Mouse (Mus musculus) embryo, embryonic 11.5 days (tissue): ENCODE measurements around the gene Ice2.

Source experiments
- DNase-seq: peaks from one replicate; pipeline ENCODE4 v3.0.0-alpha.2; 2012; ENCODE audit warnings: low read depth, low spot score

Gene Ice2

DNA sequence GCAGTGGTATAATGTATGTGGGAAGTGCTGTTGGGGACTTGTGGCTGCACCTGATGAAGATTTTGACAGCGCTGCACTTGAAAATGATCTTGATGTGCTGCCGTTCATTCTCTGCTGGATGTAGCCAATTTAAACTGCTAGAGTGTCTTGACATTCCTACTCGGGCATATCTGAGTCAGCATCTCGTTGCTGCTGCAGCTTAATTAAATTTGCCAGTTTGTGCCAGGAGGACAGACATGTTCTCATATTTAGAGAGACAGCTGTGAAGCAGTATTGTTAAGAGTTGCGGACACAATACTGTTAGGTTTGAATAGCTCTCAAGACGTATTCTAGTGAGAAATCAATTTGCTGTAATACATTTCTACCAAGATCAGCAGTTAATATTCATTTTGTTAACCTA, 7.0 kb downstream of the Ice2 start:
- no peak for DNase-seq

DNA sequence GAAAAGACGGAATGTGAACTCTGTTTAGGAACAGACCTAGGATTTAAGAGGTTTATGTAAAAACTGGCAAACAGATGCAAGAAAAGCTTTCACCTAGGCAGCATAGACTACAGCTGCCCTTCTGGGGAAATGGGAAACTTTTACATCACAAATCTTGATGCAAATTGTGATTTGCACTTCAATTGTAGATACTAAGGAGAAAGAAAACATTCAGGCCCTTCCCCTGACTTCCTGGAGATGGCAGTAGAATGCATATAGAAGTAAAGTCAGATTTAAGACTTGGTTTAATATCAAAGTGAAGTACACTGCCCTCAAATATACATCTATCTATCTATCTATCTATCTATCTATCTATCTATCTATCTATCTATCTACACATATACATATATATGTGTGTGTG, 21.8 kb downstream of the Ice2 start:
- no peak for DNase-seq

DNA sequence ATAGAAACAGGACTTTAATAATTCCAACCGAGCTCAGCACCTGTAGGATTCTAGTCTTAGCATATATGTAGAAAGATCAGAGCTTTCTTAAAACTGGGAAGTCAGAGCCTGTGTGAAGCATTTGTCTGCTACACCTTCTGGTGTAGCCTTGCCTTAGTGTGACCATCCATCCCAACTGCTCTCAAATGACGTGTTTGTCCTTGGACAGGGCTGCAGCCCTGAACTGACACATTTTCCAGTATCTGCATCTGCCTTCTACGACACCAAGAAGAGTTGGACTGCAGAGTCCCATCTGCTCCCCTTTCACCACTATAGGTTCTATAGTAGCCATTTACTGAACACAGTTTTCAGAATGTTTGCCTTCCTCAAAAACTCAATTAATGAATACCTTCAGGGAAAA, 32.8 kb downstream of the Ice2 start:
- no peak for DNase-seq

DNA sequence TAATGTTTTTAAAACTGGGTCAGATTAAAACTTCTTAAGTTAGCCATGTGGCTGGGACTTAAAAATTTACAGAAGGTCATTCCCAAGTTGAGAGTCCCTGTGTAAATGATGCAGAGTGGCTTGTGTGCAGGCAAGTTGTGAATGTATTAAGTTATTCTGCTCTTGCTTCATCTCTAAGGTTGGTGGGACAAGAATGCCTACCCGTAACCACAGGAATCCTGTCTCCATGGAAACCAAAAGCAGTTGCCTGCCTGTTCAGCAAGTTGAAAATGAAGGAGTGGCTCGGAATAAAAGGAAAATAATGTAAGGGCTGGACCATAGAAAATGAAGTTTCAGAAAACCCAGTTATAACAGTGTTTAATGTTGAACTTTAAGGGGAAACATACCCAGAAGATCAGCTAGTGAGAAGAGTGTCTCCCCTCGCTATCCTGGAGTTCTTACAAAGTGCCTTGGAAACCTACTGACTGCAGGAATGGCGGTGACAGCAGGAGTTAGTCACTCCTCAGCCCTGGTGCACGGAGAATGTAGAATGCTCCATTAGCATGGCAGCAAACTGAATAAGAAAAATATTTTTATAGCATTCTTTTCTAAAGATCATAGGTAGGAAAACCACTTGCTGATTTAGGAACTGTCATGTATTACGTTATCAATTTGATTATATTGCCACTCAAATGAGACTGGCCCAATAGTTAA, 34.3 kb downstream of the Ice2 start:
- DNase-seq: no peak

DNA sequence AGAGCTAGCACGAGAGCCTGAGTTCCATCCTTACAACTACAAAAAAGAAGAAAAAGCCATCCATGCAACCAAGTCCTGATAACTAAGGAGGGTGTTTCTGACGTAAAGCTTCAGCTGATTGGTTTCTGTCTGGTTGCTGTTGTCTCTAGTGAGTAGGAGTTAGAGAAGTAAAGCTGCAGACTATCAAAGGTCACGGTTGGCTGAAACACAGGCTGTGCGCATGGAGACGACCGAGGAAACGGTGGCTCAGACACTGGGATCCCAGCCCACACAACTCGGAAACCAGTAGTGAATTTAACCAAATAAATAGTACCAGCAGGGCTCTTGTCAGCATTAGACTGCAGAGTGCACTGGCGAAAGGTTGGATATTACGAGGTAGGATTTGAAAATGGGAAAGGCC, 37.5 kb downstream of the Ice2 start:
- no peak for DNase-seq

DNA sequence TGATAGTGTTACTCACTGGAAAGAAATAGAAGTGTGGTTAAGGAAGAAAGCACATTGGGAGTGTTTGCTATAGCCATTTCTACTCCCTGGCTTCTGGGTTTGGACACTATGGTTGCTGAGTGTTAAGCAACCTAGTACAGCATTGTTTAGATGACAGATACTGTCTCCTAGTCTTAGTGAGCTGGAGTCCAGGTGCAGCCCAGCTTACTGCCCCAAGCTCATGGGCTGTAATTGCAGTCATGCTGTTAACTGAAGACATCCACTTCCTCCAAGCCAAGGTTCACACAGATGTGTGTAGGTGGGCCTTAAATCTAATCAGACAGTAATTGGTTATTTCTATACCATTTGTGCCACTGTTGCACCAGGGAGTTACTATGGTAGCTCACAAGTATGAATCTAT, 38.0 kb downstream of the Ice2 start:
- no peak for DNase-seq

DNA sequence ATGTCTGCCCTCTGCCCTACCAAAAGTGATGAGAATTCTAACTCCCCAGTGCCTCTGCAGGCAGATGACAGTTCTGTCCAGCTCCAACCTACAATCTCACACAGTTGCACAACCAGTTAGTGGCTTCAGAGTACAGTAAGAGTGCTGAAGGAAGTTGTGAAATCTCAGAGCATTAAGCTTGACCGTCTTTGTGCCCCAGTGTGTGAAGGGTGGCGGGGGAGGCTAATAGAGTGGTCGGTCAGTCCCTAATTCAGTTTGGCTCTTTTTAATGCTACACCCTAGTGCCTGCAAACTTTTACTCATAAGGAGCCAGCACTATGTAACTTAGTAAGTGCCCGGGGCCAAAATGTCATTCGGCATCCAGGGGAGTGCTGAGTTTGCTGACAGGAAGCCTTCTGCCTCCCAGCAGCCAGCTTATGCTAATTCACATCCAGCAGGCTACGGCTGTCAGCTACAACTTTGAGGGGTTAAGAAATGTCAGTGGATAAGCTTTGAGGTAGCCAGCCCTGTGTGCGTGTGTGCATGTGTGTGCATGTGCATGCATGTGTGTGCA, 42.2 kb downstream of the Ice2 start:
- no peak for DNase-seq

DNA sequence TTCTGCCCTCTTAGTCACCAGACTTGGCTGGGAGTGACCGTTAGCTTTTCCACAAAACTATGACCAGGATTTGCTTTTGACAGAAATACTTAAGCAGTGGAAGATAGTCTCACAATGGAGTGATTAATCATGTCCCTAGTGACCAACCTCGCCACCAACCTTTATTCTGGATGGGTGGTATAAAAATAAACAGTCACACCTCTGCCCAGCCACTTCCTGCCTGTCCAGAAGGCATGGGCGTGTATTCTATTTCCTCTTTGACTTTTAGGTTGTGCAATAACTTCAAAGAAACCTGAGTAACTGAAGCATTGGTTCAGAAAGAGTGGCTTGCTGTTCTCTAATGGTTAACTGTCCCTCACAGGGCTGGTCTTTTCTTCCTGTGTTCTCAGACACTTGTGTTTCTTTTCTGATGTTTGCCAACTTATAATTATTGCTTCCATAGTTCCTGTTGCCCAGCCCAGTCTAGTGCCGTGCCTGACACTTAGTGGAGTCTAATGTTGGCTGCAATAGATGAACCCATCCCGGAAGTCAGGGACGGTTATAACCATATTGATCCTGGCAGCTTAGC, 44.8 kb downstream of the Ice2 start:
- DNase-seq: no peak

DNA sequence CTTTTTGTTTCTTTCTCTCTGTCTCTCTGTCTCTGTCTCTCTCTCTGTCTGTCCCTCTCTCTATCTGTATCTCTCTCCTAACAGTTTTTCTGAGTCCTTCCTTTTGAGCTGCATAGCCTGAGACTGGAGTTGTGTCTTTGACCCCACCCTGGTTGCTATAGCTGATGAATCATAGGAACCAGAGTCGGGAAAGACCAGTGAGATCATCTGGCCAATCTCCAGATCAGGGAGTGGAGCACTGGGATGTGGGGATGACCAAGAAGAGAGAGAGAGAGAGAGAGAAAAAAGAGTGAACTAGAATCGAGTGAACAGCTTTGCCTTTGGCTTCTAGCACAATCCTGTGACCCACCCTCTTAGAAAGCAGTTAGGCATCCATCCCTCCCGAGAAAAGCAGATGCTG, 45.5 kb downstream of the Ice2 start:
- no peak for DNase-seq

DNA sequence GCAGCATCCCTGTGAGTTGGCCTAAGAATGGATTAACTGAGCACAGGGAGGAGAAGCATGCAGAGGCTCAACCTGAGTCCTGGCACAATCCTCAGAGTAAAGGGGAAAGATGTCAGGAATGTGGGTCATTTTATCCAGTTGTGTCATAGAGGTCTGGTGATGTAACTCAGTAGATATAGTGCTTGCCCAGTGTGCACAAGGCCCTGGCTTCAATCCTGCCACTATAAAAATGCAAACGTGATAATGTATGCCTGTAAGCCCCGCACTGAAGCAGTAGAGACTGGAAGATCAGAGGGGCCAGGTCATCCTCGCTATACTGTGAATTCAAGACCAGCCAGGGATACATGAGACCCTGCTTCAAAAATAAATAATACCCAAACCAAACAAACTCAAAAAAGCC, 51.1 kb downstream of the Ice2 start:
- DNase-seq: no peak

DNA sequence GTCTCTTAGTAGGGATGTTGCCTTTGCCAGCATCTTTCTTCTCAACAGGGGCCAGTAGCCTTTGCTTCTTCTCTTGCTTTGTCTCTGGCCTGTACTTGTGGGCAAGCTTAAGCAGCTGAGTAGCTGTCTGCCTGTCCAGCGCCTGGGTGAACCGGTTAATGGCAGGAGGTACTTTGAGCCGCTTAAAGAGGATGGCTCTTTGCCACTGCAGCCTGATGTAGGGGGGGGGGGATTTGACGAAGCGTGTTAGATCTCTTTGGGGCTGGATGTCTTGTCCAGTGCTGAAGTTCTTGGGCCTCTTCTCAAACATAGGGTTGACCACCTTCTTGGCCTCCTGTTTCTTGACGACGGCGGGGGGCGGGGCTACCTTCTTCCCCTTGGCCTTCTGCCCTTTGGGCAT, 52.9 kb downstream of the Ice2 start:
- DNase-seq: no peak

DNA sequence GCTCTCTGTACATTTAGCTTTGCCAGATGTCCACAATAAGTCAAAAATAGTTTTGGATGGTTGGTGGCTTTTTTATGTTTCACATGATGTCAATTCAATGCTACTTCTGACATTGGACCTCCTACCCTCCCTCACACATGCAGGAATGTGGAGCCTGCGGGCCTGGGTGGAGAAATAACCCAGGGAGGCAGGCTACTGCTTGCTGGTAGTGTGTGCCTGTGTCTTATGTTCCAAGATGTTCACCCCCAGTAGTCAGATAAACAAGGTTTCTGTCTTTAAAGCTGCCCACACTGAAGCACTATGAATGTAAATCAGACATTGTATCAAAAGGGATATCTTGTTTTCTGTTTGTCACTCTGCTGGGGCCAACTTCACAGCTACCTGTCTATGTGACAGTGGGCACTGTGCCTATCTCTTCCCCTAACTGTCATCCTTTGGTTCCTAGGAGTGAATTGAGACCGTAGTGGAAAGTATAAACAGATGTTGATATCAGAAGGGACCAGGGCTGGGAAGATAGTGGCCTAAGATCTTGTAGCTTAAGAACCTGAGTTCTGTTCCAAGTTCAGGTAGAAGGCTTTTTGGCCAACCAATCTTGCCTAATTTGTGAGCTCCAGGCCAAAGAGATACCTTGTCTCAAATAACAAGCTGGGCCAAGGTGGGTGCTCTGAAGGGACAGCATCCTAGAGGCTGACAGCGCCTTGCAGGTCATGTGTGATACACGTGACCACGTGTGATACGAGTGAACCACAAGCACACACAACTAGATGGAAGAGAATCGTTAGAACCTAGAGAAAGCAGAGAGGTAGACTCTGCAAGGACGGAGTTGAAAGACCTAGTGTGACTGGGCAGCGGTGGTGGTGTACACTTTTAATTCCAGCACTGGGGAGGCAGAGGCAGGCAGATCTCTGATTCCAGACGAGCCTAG, 54.4 kb downstream of the Ice2 start:
- DNase-seq: no peak

DNA sequence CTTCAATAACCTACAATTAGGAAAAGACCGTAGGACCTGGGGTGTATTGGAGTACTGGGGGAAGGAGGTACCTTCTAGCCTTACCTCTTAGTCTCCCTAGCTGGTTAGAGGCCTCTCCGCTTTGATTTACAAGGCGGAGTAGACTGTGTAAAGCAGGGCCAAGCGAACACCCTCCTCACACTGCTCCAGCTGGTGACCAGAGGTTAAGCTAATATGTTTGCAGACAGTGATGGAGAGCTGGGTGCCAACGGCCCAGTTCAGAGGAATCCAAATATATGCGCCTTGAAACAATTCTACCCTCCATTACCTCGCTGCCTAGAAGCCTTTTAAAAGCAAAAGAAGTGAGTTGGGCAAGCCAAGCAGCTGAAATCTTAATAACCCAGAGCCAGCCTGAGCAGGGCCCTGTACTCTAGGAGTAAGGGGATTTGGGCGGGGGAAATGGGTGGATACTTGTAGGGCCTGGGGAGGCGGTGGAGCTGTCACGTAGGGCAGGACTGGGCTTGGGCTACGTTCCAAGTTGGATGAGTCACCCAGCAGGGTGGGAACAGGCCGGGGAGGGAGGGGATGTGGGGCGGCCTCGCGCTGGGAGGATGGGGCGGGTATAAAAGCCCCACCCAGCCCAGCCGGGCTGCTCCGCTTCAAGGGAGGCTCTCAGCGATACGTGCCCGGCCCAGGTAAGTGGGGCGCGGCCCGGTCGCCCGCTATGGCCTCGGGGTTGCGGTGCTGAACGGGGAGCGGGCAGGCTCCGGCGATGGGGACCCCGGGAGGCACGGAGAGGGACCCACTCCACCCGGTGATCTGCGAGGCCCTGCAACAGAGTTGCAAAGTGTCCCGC, 55.6 kb downstream of the Ice2 start, which contains the start of gene Anxa2:
TSS of gene Anxa2 (plus strand) at position 555 of the 835 bp plus-strand sequence.
- peak; percentile 62 for DNase-seq

DNA sequence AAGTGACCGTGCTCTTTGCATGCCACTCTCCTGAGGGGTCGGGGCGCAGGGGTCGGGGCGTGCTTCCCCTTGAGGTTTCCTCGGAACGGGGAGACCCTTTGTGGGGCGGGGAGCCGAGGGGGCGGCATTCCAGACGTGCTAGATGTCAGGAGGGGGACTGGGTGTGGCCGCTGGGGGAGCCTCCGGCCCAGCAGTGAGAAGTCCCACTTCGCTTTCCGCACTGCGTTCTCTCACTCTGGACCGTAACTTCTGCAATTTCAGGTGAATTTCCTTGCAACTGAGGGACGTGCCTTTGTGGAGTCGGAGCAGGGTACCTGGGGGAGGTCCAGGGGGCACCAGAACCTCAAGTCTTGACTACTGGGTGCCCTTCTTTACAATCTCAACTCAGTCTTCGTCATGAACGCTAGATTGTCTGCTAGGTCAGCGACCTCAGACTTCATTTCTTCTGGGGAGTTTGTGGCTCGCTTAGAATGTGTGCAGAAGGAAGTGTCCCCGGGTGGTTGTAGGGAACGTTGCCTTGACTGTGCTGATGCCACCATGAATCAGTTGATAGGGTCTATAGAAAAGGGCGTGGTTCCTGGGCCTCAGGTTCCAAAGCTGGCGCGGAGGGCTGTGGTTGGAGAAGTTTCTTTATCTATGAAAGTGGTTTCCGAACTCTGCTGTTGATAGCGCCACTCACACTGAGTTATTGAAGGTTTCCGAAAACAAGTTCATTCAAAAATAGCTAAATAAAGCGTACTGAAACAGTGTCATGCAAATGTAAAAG, 56.4 kb downstream of the Ice2 start:
- DNase-seq: no peak

DNA sequence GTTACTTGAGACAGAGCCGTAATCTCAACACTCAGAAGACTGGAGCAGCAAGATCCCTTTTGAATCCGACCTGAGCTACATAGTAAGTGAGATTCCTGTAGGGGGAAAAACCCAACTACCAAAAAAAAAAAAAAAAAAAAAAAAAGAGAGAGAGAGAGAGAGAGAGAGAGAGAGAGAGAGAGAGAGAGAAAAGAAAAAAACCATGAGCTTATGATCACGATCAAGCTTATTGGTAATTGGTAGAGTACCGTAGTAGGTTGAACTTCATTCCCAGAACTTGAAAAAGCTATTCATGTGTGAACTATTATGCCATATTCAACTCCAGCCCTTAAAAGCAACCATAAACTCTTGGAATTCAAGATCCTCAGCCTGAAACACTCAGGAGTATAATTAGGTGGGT, 57.0 kb downstream of the Ice2 start:
- DNase-seq: no peak

DNA sequence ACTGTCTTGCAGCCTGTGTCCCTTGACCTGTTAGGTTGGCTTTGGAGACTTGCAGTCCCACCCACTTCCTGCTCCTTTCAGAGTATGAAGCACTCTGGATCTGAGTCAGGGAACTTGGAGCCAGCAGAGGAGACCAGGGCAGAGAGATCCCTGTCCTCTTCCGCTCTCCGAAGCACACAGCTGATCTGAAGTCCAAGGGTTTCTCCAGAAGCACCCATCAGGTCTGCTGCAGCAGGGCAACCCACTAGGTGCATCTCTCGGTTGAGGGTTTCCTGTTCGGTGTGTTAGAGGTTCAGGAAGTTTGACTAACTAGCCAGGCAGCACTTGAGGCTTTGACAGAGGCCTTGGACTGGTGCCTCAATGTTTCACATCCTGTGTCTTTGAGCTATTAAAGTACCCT, 57.7 kb downstream of the Ice2 start:
- DNase-seq: no peak

DNA sequence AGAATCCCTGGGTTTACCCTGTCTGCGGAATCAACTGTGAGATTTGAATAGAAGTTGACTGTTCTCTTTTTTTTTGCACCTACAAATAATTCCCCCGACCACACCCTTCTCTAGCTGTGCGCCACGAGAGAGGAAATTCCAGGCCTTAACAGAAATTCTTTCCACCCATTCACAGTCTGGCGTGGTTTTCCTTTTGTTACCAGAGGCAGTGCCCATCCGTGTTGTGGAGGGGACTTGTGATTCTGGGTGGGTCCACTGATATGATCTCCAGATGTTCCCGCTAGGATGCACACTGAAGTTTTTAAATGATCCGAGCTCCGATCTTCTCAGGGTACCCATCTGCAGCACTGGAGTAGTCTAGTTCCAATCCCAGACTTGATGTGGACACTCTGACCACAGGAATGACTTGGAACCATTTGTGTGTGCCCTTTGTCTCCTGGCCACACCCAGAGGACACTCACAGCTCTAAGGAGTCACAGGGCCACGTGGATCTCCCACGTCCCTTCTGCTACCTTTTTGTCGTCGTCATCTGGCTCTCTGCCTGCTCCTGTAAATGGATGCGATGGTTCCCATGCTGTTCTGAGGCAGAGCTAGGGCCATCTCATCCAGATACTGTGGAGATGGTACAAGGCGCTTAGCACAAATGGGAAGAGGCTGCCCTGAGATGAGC, 58.8 kb downstream of the Ice2 start:
- DNase-seq: no peak

DNA sequence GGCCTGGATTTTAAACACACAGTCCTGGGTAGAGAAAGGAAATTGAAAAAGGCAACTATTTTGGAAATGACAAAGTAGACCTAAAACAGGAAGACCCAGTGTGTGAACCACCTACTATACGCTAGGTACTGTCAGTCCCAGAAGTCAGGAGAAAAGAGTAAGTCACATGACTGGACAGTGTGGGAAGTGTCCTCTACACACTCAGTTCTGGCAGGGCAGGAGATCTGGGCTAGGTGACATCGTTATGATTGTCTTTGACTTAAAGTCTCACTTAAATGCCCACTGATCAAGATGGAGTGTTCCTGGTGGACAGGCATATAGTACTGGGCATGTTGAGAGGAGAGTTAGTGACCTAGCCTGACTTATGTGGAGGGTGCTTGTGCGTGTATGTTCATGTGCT, 59.4 kb downstream of the Ice2 start:
- no peak for DNase-seq

DNA sequence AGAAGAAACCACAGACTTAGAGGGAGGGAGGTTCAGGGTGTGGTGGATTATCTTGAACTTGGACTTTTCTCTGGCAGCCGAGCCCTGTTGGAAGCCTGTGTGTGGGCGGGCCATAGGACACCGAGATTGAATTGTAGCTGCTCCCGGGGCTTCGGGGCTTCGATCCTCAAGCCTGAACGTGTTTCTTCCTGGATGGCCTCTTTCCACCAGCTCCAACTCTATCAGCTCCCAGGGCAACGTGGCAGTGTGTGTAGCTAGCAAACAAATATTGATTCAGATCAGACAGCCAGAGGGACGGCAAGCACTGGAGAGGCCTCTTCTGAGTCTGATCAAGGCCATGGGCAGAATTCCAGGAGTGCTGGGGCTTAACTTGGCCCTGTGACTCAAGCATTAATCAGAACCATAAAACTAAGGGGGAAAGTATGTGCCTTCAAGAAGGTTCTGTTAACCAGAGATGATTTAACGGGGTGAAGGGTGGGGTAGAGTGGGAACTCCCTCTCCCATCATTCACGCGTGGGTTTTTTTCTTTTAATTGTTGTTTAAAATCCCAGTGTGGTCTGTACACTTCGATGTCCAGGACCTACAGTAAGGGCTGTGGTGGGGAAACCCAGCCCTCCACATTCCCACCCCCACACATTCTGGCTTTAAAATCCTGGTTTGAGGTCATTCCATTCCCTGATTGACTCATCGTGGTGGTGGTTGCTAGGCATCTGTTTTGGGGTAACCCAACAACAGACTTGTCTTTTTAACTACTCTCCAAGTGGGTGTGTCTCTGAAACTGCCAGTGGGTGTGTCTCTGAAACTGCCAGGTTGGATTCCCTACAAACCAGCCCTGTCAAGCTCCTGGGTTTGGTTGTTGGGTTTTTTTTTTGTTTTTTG, 60.3 kb downstream of the Ice2 start:
- DNase-seq: no peak
